Mouse (Mus musculus) kidney, postnatal 0 days (tissue): ENCODE data around the gene Arhgef28. TPM values are rescaled to one million over a fixed set of nuclear protein-coding genes. Genes with fewer than 3 reads are reported as not detected.
A peak's percentile ranks its signal among the peaks of the same experiment; 100 is the strongest.

Experiments used
- ATAC-seq: fragments of 200-750 bp; cut with Nextera tagmentation; replicated peaks from 2 replicates; pipeline ENCODE4 v1.8.0; 2017; ENCODE audit warnings: low read depth, moderate number of reproducible peaks, moderate TSS enrichment, moderate library complexity; ENCODE audit not compliant: low FRiP score
- DNase-seq: peaks from one replicate; pipeline ENCODE4 v3.0.0-alpha.2; 2016; ENCODE audit warnings: low spot score
- H3K27ac ChIP-seq: fragments of 300-500 bp; sonication (generic); 2 replicates; pipeline ENCODE4 v1.5.1; 2014; ENCODE audit warnings: mild to moderate bottlenecking
- H3K27me3 ChIP-seq: fragments of 300-500 bp; sonication (generic); 2 replicates; pipeline ENCODE4 v1.6.1; 2014; ENCODE audit warnings: low read length, mixed read lengths; ENCODE audit not compliant: insufficient read depth
- H3K36me3 ChIP-seq: fragments of 300-500 bp; sonication (generic); 2 replicates; pipeline ENCODE4 v1.6.1; 2014; ENCODE audit warnings: low read length, mixed read lengths; ENCODE audit not compliant: insufficient read depth
- H3K4me1 ChIP-seq: fragments of 300-500 bp; sonication (generic); replicated peaks from 2 replicates; pipeline ENCODE4 v1.6.1; 2014; ENCODE audit warnings: antibody characterized with exemption, low read length, mixed read lengths; ENCODE audit not compliant: insufficient read depth
- H3K4me2 ChIP-seq: fragments of 300-500 bp; sonication (generic); 2 replicates; pipeline ENCODE4 v1.6.1; 2014; ENCODE audit warnings: mild to moderate bottlenecking, low read length, moderate library complexity, mixed read lengths
- H3K4me3 ChIP-seq: fragments of 300-500 bp; sonication (generic); replicated peaks from 2 replicates; pipeline ENCODE4 v1.5.1; 2014; ENCODE audit warnings: low read depth, low read length
- H3K9ac ChIP-seq: fragments of 300-500 bp; sonication (generic); 2 replicates; pipeline ENCODE4 v1.6.1; 2014; ENCODE audit warnings: low read depth, low read length
- H3K9me3 ChIP-seq: fragments of 300-500 bp; sonication (generic); replicated peaks from 2 replicates; pipeline ENCODE4 v1.6.1; 2016; ENCODE audit warnings: low read length, inconsistent platforms, mixed read lengths
- CTCF ChIP-seq: IDR thresholded peaks from 2 replicates; pipeline ENCODE4 v1.5.1; 2016; ENCODE audit warnings: antibody characterized with exemption, low read depth, mild to moderate bottlenecking, moderate library complexity
- WGBS: fragments of 180-500 bp; shearing (Covaris S2); extraction: QIAGEN DNeasy Blood & Tissue Kit; methylation state at CpG from one replicate; pipeline ENCODE4 v1.1.7; 2014; 5-methylcytosine and 5-hydroxymethylcytosine counted together
- polyA plus RNA-seq: library from polyadenylated mRNA; unstranded; fragments of >200 nt; fragmentation: Nextera tagmentation; extraction: Ambion mirVana; gene quantifications from 2 replicates; pipeline ENCODE4 v1.2.1, GENCODE M21; 2015

Arhgef28 gene
- polyA plus RNA-seq, 1 experiment from 2014 or later, result 58.3 TPM

- TF ChIP-seq CTCF, result no peak
- H3K4me3 ChIP-seq, result no peak overlapping the region
- H3K27ac ChIP-seq, result no peak overlapping the region
- no peak overlapping the region for H3K4me2 ChIP-seq
- ATAC-seq (no peak), DNase-seq (peak; percentile 53)
- H3K27me3 ChIP-seq, result no peaks in the 10 kb centered on the region
- WGBS, result 58% methylated on average over 8 of the region's 9 CpGs
- H3K4me1 ChIP-seq, result no peaks in the 10 kb centered on the region
- H3K9me3 ChIP-seq, result no peaks in the 10 kb centered on the region
- H3K9ac ChIP-seq, result no peak overlapping the region
- H3K36me3 ChIP-seq, result 0 out of 2 replicates have a peak, but pooled peaks cover 12% of the 10 kb centered on the region
Measured at GRCm38 (mm10) chr13:97964892-97965424, 241.3 kb downstream of the Arhgef28 start.

- no peak overlapping the region for H3K4me3 ChIP-seq
- no peak for DNase-seq
- H3K4me1 ChIP-seq, result no peaks in the 10 kb centered on the region
- H3K27ac ChIP-seq, result no peak overlapping the region
- H3K9ac ChIP-seq, result no peak overlapping the region
- no peak for TF ChIP-seq CTCF
- H3K4me2 ChIP-seq, result no peak overlapping the region
- no peaks in the 10 kb centered on the region for H3K36me3 ChIP-seq
- 78% methylated on average over 4 of the region's 4 CpGs for WGBS
- H3K27me3 ChIP-seq, result no peaks in the 10 kb centered on the region
- no peak for ATAC-seq
- no peaks in the 10 kb centered on the region for H3K9me3 ChIP-seq
Measured at GRCm38 (mm10) chr13:97960142-97960541, 246.1 kb downstream of the Arhgef28 start.

DNA sequence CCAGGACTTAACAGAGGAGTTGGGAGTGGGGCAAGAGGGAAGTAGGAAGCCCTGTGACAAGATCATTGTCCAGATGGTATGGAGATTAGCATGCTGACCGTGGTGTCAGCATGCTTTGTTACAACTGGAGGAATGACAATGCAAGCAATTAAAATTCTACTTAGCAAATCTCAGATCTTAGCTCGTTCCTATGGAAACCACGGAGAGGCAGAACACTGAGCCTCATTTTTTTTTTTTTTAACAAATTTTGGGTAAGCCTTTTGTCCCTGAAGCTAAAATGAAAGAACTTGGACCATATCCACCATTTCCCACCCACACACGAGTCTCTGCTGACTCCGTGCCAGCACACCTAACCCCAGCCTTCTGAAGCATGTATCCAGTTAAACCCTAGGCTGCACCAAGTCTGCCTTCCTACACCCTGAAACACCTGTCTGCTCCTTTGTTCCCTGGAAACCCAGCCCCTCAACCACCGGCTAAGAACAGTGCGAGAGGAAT lies 246.8 kb downstream of the Arhgef28 start:
- Histone ChIP-seq H3K9ac (no peak overlapping the region), H3K27ac (no peak overlapping the region), H3K36me3 (no peaks in the 10 kb centered on the region), H3K4me2 (no peak overlapping the region), H3K27me3 (no peaks in the 10 kb centered on the region), H3K4me3 (no peak overlapping the region), H3K4me1 (no peaks in the 10 kb centered on the region), H3K9me3 (no peaks in the 10 kb centered on the region)
- ATAC-seq, result no peak
- no peak for TF ChIP-seq CTCF
- WGBS, result 35% methylated on average over 7 of the region's 7 CpGs
- no peak for DNase-seq

GRCm38 (mm10) chr13:97955759-97956158 lies 250.5 kb downstream of the Arhgef28 start:
- Histone ChIP-seq H3K27me3 (no peaks in the 10 kb centered on the region), H3K27ac (no peak overlapping the region), H3K9ac (no peak overlapping the region), H3K36me3 (peaks cover 19% of the 10 kb centered on the region; the same call in 1 of the 2 replicates), H3K4me2 (no peak overlapping the region), H3K4me3 (no peak overlapping the region), H3K4me1 (no peaks in the 10 kb centered on the region), H3K9me3 (no peaks in the 10 kb centered on the region)
- TF ChIP-seq CTCF, result no peak
- DNase-seq (no peak), ATAC-seq (no peak)
- WGBS, result 59% methylated on average over 9 of the region's 9 CpGs

DNA sequence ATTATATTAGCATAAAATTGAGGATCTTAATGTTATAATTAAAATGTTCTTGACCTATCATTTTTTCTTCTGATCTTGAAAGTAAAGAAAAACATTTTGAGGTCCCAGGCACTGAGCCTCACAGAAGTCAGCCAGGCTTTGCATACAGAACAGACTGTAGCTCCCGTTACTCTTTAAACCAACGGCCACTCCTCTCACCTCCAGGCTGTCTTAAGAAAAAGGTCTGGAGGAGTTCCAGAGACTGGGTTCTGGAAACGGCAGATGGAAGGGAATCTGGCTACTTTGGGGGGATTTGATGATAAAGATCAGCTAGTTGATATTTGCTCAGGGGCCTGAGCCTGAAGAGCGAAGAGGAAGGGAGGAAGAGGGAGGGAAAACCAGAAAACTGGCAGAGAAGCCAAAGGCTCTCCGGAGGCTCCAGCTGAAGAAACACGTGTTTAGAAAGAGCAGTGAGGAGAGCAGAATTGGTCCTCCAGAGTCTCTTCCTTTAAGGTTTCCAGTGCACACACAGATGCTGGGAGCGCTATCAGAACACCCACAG lies 251.2 kb downstream of the Arhgef28 start:
- Histone ChIP-seq H3K36me3 (peaks cover 24% of the 10 kb centered on the region; the same call in 1 of the 2 replicates), H3K4me2 (no peak overlapping the region), H3K4me1 (no peaks in the 10 kb centered on the region), H3K9ac (no peak overlapping the region), H3K27me3 (no peaks in the 10 kb centered on the region), H3K4me3 (no peak overlapping the region), H3K27ac (no peak overlapping the region), H3K9me3 (no peaks in the 10 kb centered on the region)
- no peak for ATAC-seq
- no peak for TF ChIP-seq CTCF
- 30% methylated on average over 7 of the region's 7 CpGs for WGBS
- no peak for DNase-seq

- Histone ChIP-seq H3K4me1 (no peaks in the 10 kb centered on the region), H3K9ac (no peak overlapping the region), H3K27me3 (no peaks in the 10 kb centered on the region), H3K9me3 (no peaks in the 10 kb centered on the region), H3K4me3 (no peak overlapping the region), H3K27ac (no peak overlapping the region), H3K36me3 (peaks cover 24% of the 10 kb centered on the region; the same call in 1 of the 2 replicates), H3K4me2 (no peak overlapping the region)
- WGBS, result 64% methylated on average over 6 of the region's 6 CpGs
- no peak for TF ChIP-seq CTCF
- DNase-seq (no peak), ATAC-seq (no peak)
Measured at GRCm38 (mm10) chr13:97954051-97954450, 252.2 kb downstream of the Arhgef28 start.
